9 mouse cellular contexts compared by ENCODE assay signal in the genomic region with DNA sequence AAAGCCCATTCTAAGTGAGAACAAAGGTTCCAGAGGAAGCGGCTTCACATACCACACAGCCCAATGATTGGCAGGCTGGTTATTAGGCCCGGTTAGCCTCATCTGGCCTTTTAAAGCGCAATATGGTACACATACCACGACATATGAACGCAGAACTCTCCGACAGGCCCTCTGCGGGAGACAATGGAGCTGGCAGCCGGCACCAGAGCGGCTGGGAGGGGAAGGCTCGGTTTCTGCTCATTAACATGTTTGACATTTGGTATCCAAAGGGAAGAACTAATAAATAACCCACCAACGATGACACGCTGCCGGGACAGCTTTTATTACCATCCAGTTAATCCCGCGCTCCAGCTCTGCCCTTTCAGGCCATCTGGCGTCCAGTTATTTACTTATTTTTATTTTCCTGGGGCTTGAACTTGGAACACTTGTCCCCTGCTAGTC.
DNase-seq lines count a peak whose midpoint lies in the region; ATAC-seq and TF ChIP-seq lines count a peak whose summit lies in the region.
"Had no signal": no experiment of that assay in that cellular context is flagged by ENCODE, and none has a peak within 500 bp of the region (broad histone marks: within the 10 kb centered on the region; RNA-seq: fewer than 3 reads in every experiment).

No protein-coding gene starts in this region.

- H3K4me2 ChIP-seq in embryonic facial prominence, embryonic 12.5 days (replicated peaks), result no peak overlapping the region
- no peak overlapping the region for H3K4me2 ChIP-seq in midbrain, embryonic 15.5 days

- no peak overlapping the region for H3K9ac ChIP-seq in embryonic facial prominence, embryonic 12.5 days
- H3K9ac ChIP-seq in midbrain, embryonic 15.5 days, result no peak overlapping the region

- ATAC-seq in cerebellum, adult (ENCODE audit: insufficient number of reproducible peaks, low FRiP score, low TSS enrichment), result no peak
- ATAC-seq in embryonic facial prominence, embryonic 12.5 days (ENCODE audit: insufficient number of reproducible peaks, insufficient read depth, low FRiP score, low TSS enrichment), result no peak
- peak; percentile 80 for ATAC-seq in midbrain, embryonic 15.5 days (replicated peaks)
- ATAC-seq: activated CD4-positive, CD25-positive, alpha-beta regulatory T cell, adult 4 months had no signal

- peaks cover 6% of the 10 kb centered on the region; the same call in 1 of the 2 replicates for H3K4me1 ChIP-seq in embryonic facial prominence, embryonic 12.5 days
- no peaks in the 10 kb centered on the region for H3K4me1 ChIP-seq in kidney, adult 2 months (ENCODE audit: control insufficient read depth, insufficient read depth, low read length)
- H3K4me1 ChIP-seq in midbrain, embryonic 15.5 days, result peaks cover 7% of the 10 kb centered on the region
- no peaks in the 10 kb centered on the region for H3K4me1 ChIP-seq in thymus, adult 2 months (replicated peaks; ENCODE audit: control insufficient read depth, insufficient read depth, low read length)

- no peaks in the 10 kb centered on the region for H3K9me3 ChIP-seq in embryonic facial prominence, embryonic 12.5 days
- H3K9me3 ChIP-seq in midbrain, embryonic 15.5 days, result no peaks in the 10 kb centered on the region

- H3K27me3 ChIP-seq in embryonic facial prominence, embryonic 12.5 days, result no peaks in the 10 kb centered on the region
- H3K27me3 ChIP-seq in kidney, adult 2 months (replicated peaks; ENCODE audit: control insufficient read depth, insufficient read depth, low read length), result no peaks in the 10 kb centered on the region
- no peaks in the 10 kb centered on the region for H3K27me3 ChIP-seq in midbrain, embryonic 15.5 days (replicated peaks)
- no peaks in the 10 kb centered on the region for H3K27me3 ChIP-seq in thymus, adult 2 months (ENCODE audit: control insufficient read depth, insufficient read depth, low read length)

- no peak for TF ChIP-seq POLR2A in kidney, adult 2 months (IDR thresholded peaks at IDR 0.05; ENCODE audit: low read depth, low read length)
- no peak for TF ChIP-seq POLR2A in thymus, adult 2 months (IDR thresholded peaks at IDR 0.05; ENCODE audit: control insufficient read depth, extremely low read depth, insufficient read depth, low read length, poor library complexity)

- no peak overlapping the region for H3K4me3 ChIP-seq in embryonic facial prominence, embryonic 12.5 days
- H3K4me3 ChIP-seq in kidney, adult 2 months (ENCODE audit: insufficient read depth, low read depth, low read length), result no peak overlapping the region
- no peak overlapping the region for H3K4me3 ChIP-seq in midbrain, embryonic 15.5 days
- no peak overlapping the region for H3K4me3 ChIP-seq in thymus, adult 2 months (ENCODE audit: control insufficient read depth, insufficient read depth, low read length)

- DNase-seq in cerebellum, adult 9-10 months, result peak; percentile 14
- DNase-seq in kidney, adult 2 months, result peak; percentile 45
- no peak for DNase-seq in thymus, adult 2 months
- DNase-seq in adipocyte (ENCODE audit: low spot score), result no peak
- no peak for DNase-seq in frontal cortex, postnatal 36 days (ENCODE audit: low spot score in 2 of 2)

- WGBS in embryonic facial prominence, embryonic 12.5 days, result 55% methylated on average over 16 of the region's 16 CpGs
- WGBS in kidney, adult 2 months, result 40% methylated on average over 16 of the region's 16 CpGs
- 10% methylated on average over 16 of the region's 16 CpGs for WGBS in midbrain, embryonic 15.5 days
- WGBS in thymus, adult 2 months, result 85% methylated on average over 16 of the region's 16 CpGs

- H3K27ac ChIP-seq in embryonic facial prominence, embryonic 12.5 days, result peak overlapping the region; percentile 2; the same call in 1 of the 2 replicates
- no peak overlapping the region for H3K27ac ChIP-seq in kidney, adult 2 months (ENCODE audit: insufficient read depth, low read depth, low read length)
- H3K27ac ChIP-seq in midbrain, embryonic 15.5 days, result peak overlapping the region; percentile 52
- H3K27ac ChIP-seq in thymus, adult 2 months (ENCODE audit: control insufficient read depth, insufficient read depth, low read length), result no peak overlapping the region

- H3K36me3 ChIP-seq in embryonic facial prominence, embryonic 12.5 days, result no peaks in the 10 kb centered on the region
- no peaks in the 10 kb centered on the region for H3K36me3 ChIP-seq in kidney, adult 2 months (ENCODE audit: control insufficient read depth, insufficient read depth, low read length)
- H3K36me3 ChIP-seq in midbrain, embryonic 15.5 days (replicated peaks), result no peaks in the 10 kb centered on the region
- no peaks in the 10 kb centered on the region for H3K36me3 ChIP-seq in thymus, adult 2 months (ENCODE audit: control insufficient read depth, insufficient read depth, low read length)

- no peak for TF ChIP-seq CTCF in kidney, adult 2 months (conservative IDR thresholded peaks at IDR 0.05; ENCODE audit: insufficient read depth, insufficient read length, low read depth, low read length)
- TF ChIP-seq CTCF in thymus, adult 2 months (IDR thresholded peaks at IDR 0.05; ENCODE audit: borderline replicate concordance, control insufficient read depth, extremely low read depth, insufficient read depth, low read length, poor library complexity), result no peak

Comparison
In these comparisons a context has a peak if more than half of its experiments do, and no peak if none do; other contexts are left out.
1. DNase-seq: peak in cerebellum, adult 9-10 months (single experiment) and kidney, adult 2 months (single experiment); none in thymus, adult 2 months (single experiment), adipocyte (single experiment) and frontal cortex, postnatal 36 days (0 of 2).
2. H3K27ac ChIP-seq: peak in embryonic facial prominence, embryonic 12.5 days (single experiment) and midbrain, embryonic 15.5 days (single experiment); none in kidney, adult 2 months (single experiment) and thymus, adult 2 months (single experiment).